Mouse (Mus musculus): Measurements from ENCODE around the gene Gab2.

DNA sequence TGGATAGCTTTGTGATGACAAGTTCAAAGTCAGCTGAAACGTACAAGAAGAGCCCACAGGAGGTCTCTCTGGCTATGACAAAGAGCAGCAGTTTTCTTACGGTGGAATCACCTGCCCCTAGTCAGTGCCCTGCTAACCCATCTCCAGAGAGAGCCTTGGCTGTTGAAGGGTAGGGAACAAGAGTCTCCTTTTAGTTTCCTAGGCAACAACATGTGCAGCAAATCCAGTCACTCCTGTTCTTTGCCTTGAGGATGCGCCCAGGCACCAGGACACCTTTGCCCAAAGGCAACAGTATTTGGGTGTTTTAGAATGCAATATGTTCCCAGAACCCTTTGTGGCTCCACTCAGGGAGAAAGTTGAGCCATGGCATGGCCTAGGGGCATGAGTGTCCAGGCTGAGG lies 266.9 kb downstream of the Gab2 start:
- TF ChIP-seq CTCF (IDR thresholded peaks at IDR 0.05; ENCODE audit: low read depth, low read length) = no peak
- TF ChIP-seq POLR2A (IDR thresholded peaks at IDR 0.05; ENCODE audit: borderline replicate concordance, low read depth, low read length) = no peak
